Mouse (Mus musculus) neural tube, embryonic 10.5 days (tissue): ENCODE measurements around the gene Sppl3.

Experiments used
- DNase-seq: peaks from one replicate; pipeline ENCODE4 v3.0.0-alpha.2; 2017; ENCODE audit warnings: low spot score; ENCODE audit errors: extremely low spot score

Sppl3 gene

DNA sequence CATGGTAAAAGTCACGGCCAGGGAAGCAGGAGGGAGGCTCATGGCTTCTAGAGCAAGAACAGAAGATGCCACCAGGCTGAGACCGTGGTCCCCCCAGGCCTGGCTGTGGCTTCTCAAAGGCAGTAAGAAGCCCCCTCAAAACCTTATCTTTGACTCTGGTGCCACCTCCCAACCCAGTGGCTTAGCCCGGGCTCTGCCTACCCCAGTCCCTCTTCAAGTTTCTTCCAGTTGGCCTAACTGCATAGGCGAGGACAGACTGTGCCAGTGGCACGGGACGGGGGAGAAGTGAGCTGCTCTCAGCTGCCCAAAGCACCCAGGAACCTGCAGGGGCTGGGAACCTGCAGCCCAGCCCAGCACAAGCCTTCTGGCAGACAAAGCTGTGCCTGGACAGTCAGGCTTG is 113.8 kb downstream of the Sppl3 start:
- DNase-seq: no peak

DNA sequence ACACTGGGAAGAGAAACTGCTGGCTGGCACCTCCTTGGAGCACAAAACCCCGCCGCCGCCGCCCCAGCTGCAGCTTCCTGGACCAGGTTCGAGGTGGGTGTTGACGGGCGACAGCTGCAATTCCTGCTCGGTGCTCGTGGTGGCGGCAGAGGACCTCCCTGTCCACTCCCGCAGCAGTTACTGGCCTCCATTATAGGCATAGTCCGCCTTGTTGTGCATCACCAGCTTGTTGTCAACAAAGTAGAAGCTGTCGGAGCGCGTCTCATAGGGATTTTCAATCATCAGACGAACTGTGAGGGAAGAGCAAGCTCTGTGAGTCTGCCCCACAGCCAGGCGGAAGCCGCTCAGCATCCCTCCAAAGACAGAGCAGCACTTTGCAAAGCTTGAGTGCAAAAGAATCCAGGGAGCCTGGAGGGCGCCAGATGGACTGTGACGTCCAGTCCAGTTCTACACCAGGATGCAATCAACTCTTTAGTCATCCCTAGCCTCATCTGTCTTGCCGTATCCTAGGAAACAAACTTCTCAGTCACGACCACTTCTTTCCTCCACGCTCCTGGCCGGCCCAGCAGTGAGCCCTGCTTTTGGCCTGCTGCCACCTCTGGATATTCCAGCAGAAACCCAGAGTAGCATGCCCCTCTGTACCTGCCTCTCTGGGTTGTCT is 114.4 kb downstream of the Sppl3 start:
- DNase-seq: peak; percentile 70

GRCm38 (mm10) chr5:115126578-115127312 is 115.8 kb downstream of the Sppl3 start:
- no peak for DNase-seq

DNA sequence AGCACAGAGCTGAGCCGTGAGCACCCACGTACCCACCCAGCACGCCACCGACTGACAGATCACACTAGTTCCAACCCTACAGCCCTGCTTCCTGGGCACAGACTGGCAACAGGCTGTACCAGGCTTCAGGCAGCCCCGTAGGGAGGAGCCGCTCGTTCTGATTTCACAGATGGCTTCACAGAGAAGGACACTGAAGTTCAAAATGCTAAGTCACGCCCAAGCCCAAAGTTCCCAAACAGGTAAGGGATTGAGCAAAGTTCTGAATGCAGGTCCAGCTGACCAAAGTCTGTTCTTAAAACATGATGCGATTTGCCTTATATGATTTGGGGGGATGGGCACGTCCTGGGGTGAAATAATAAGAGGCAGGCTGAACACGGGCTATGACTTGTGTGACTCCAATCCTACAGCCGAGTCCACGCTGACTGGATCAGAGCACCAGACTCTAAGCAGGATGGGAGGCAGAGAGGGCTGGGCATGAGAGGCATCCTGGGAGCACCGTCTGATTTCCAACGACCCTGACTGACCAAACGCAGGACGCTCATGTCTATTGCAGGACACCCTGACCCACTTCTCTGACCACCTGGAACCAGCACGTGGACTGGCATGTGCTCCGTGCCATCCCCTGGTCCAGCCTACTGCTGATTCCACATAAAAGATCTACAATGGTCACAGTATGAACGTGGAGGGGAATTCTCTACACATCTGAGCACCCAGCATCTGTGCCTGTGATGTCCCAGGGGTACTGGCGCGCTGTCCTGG is 116.7 kb downstream of the Sppl3 start:
- no peak for DNase-seq

DNA sequence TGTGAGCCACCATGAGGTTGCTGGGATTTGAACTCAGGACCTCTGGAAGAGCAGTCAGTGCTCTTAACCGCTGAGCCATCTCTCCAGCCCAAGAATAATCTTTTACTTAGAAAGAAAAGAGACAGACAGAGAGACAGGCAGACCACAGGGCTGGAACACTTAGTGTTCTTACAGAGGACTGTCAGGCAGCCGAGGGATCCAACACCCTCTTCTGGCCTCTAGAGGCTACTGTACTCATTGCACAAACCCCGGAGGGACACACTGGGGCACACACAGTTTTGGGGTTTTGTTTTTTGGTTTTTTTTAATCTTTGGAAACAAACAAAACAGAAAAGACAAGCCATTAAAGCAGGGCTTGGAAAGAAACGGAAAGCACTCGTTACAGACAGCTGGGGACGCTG is 118.4 kb downstream of the Sppl3 start:
- DNase-seq: no peak

- no peak for DNase-seq
These were observed 121.5 kb downstream of the Sppl3 start for GRCm38 (mm10) chr5:115132465-115132864.

- no peak for DNase-seq
These were observed 122.6 kb downstream of the Sppl3 start for GRCm38 (mm10) chr5:115133358-115134066.

DNA sequence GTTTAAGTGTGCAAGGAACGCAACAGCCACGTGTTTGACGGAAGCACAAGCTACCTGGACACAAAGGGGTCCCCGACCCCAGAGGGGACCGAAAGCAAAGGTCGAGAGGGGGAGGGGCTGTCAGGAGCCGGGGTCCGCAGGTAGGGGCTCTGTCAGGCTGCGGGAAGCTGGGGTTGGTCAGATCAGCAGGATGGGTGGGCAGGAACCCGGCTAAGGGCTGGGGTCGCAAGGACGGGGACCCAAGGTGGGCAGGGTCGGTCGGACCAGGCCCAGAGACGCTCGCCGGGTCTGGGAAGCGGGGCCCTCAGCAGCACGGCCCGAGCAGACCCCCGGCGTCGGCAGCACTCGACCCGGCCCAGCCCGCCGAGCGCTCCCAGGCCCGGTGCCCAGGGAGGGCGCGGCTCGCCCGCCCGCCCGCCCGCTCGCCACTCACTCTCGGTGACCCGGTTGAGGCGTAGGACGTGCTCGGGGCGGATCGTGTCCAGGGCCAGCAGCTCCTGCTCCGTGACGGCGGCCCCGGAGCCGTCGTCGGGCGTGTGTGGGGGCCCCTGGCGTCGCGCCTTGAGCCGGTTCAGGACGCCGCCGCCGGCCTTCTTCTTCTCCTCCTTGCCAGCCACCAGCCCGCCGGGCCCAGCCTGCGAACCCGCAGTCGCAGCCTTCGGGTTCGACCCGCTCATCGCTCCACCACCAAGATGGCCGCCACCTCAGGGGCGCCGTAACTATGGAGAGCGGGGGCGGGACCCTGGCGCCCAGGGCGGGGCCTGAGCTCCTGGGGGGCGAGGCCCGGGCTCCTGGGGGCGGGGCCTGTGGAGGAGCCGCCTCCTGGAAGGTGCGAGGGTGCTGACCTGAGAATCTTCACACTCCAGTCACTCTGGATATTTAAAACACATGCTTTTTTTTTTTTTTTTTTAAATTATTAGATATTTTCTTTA is 123.6 kb downstream of the Sppl3 start, which contains the start of gene Unc119b:
TSS of gene Unc119b (minus strand) at position 742 of the 932 bp plus-strand sequence.
- peak; percentile 90 for DNase-seq

DNA sequence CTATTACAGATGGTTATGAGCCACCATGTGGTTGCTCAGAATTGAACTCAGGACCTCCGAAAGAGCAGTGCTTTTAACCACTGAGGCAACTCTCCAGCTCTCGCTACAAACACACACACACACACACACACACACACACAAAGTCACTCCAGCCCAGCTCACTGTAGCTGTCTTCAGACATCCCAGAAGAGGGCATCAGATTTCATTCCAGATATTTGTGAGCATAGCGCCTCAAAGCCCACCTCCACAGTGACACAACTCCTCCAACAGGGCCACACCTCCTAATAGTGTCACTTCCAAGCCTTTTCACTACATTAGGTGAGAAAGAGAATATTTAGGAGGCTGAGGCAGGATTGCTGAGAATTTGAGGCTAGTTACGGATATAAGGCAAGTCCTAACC is 128.2 kb downstream of the Sppl3 start:
- no peak for DNase-seq

DNA sequence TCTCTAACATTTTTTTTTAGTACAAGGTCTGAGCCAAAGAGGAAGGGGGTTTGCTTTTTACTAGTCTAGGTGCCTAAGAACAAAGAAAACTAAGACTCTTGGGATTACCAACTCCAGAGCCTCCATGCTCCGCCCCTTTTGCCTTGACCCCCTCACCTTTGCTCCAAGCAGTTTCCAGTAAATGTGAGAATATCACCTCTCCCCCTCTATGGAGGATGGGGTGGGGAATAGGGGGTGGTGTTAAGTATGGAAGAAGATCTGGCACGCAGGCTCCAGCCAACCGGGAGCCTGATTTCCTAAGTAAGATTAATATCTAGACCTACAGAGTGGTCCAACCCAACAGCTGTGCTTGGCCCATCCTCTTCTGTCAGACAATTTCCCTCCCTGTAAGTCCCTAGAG is 129.8 kb downstream of the Sppl3 start:
- DNase-seq: no peak

DNA sequence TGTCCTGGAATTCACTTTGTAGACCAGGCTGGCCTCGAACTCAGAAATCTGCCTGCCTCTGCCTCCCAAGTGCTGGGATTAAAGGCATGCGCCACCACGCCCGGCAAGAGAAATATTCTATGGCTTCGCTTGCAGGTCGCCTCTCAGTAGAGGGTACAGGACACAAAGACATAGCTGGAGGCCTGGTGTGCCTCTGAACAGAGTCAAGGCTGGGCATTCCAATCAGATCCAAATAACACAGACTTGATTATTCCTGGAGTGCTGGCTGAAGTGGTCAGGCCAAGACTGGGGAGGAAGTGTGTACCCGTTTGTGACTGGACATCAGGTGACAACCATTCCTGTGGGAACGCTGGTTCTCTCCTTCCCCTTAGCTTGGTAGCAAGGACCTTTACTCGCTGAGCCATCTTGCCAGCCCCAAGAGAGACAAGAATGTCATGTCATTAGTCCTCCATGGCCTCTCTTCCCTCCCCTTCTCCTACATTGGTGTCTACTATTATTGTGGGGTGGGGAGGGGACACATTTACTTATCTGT is 131.3 kb downstream of the Sppl3 start:
- DNase-seq: no peak

DNA sequence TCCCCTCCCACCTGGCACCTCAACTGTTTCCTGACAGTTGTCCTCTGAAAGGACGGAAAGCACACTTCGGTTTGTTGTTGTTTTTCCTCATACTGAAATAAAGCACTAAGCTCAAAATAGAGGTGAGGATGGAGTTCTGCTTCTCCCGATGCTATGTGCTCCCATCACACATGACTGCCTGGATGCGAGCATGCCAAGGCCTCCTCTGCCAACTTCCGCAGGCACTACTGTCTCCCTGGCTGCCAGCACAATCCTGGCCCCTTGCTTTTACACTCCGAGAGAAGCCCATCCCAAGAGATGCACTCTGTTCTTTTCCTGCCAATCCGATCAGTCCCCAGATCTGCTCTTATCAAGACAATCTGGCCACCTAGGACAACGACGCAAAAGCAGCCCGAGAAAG is 132.6 kb downstream of the Sppl3 start:
- no peak for DNase-seq

DNA sequence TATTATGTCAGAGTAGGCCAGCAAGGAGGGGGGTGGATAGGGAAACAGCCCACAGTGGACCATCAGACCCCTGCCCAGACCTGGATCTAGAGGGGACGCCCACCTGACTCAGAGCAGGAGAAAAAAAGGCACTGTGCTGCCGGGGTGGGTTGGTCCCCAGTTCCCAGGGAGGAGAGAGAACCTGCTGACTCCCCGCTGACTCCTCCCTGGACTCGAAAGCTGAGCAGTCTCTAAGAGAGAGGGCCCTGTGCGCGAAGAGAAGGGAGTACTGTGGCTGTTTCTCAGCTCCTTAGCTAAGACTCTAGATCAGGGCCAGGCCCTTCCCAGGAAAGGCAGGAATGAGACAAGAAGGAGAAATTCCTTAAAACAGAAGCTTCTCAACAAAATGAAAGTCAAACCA is 133.5 kb downstream of the Sppl3 start:
- DNase-seq: no peak

GRCm38 (mm10) chr5:115145253-115145968 is 134.5 kb downstream of the Sppl3 start:
- no peak for DNase-seq

- DNase-seq: no peak
These were observed 135.2 kb downstream of the Sppl3 start for GRCm38 (mm10) chr5:115145976-115146746.

- no peak for DNase-seq
These were observed 135.8 kb downstream of the Sppl3 start for GRCm38 (mm10) chr5:115146747-115147130.

- DNase-seq: no peak
These were observed 136.5 kb downstream of the Sppl3 start for GRCm38 (mm10) chr5:115147388-115147787.

- DNase-seq: no peak
These were observed 137.4 kb downstream of the Sppl3 start for GRCm38 (mm10) chr5:115148378-115148777.
